Mouse (Mus musculus) liver, embryonic 11.5 days (tissue): ENCODE measurements at regions not wholly inside any gene's neighbourhood (a gene's known extent, or its start where the extent isn't known, plus 50 kb on each side); places are given as distances from the start of the nearest gene placed in this dataset.

Experiments used
- ATAC-seq: fragments of 200-750 bp; cut with Nextera tagmentation; replicated peaks from 2 replicates; pipeline ENCODE4 v1.8.0; 2017; ENCODE audit warnings: moderate number of reproducible peaks, mild to moderate bottlenecking, moderate TSS enrichment, moderate library complexity; ENCODE audit not compliant: low FRiP score
- DNase-seq: peaks from one replicate; pipeline ENCODE4 v3.0.0-alpha.2; 2017; ENCODE audit warnings: low spot score
- H3K27ac ChIP-seq: fragments of 300-500 bp; sonication (generic); 2 replicates; pipeline ENCODE4 v1.5.1; 2014; ENCODE audit warnings: mild to moderate bottlenecking, low read depth, low read length, control low read depth
- H3K27me3 ChIP-seq: fragments of 300-500 bp; sonication (generic); replicated peaks from 2 replicates; pipeline ENCODE4 v1.6.1; 2014; ENCODE audit warnings: low read length, mixed read lengths; ENCODE audit not compliant: control insufficient read depth, insufficient read depth
- H3K36me3 ChIP-seq: fragments of 300-500 bp; sonication (generic); 2 replicates; pipeline ENCODE4 v1.6.1; 2014; ENCODE audit warnings: mild to moderate bottlenecking, low read length, moderate library complexity, mixed read lengths; ENCODE audit not compliant: control insufficient read depth, insufficient read depth
- H3K4me1 ChIP-seq: fragments of 300-500 bp; sonication (generic); replicated peaks from 2 replicates; pipeline ENCODE4 v1.6.1; 2014; ENCODE audit warnings: low read length, mixed read lengths; ENCODE audit not compliant: control insufficient read depth, insufficient read depth
- H3K4me2 ChIP-seq: fragments of 300-500 bp; sonication (generic); 2 replicates; pipeline ENCODE4 v1.6.1; 2014; ENCODE audit warnings: mild to moderate bottlenecking, control low read depth, moderate library complexity
- H3K4me3 ChIP-seq: fragments of 300-500 bp; sonication (generic); 2 replicates; pipeline ENCODE4 v1.5.1; 2014; ENCODE audit warnings: low read depth, low read length, control low read depth
- H3K9ac ChIP-seq: fragments of 300-500 bp; sonication (generic); 2 replicates; pipeline ENCODE4 v1.6.1; 2014; ENCODE audit warnings: low read depth, low read length, control low read depth
- H3K9me3 ChIP-seq: fragments of 300-500 bp; sonication (generic); 2 replicates; pipeline ENCODE4 v1.6.1; 2016; ENCODE audit warnings: low read length, inconsistent platforms, mixed read lengths; ENCODE audit not compliant: control insufficient read depth
- WGBS: fragments of 180-500 bp; shearing (Covaris S2); extraction: QIAGEN DNeasy Blood & Tissue Kit; methylation state at CpG from one replicate; pipeline ENCODE4 v1.1.7; 2014; 5-methylcytosine and 5-hydroxymethylcytosine counted together

- H3K36me3 ChIP-seq: no peaks in the 10 kb centered on the region
- 65% methylated on average over 2 of the region's 2 CpGs for WGBS
- H3K4me1 ChIP-seq: no peaks in the 10 kb centered on the region
- H3K4me2 ChIP-seq: no peak overlapping the region
- no peak overlapping the region for H3K27ac ChIP-seq
- DNase-seq (no peak), ATAC-seq (no peak)
- no peak overlapping the region for H3K9ac ChIP-seq
- no peaks in the 10 kb centered on the region for H3K27me3 ChIP-seq
- no peak overlapping the region for H3K4me3 ChIP-seq
- no peaks in the 10 kb centered on the region for H3K9me3 ChIP-seq
Observed at GRCm38 (mm10) chr9:31659026-31659425, 194.8 kb upstream of the Tmem45b start.

DNA sequence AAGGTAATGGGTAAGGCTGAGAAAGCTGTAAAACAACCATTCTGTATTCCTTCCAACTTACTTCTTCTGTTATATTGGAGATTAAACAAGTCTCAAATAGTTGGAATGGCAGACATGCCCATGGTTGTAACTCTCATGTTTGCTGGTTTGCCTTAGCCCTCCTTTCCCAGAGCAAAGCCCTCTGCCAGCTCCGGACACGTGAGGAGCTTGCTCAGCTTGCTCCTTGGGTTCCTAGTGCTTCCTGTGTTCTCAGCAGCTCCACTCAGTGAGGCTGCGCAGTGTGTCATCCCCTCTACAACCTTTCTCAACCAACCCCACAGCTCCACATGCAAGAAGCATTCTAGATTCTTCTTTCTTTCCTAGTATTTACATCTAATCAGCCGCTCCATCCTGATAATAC, 193.3 kb upstream of the Tmem45b start:
- Histone ChIP-seq H3K36me3 (no peaks in the 10 kb centered on the region), H3K9me3 (no peaks in the 10 kb centered on the region), H3K4me3 (no peak overlapping the region), H3K4me2 (no peak overlapping the region), H3K4me1 (no peaks in the 10 kb centered on the region), H3K27me3 (no peaks in the 10 kb centered on the region), H3K9ac (no peak overlapping the region), H3K27ac (no peak overlapping the region)
- no peak for ATAC-seq
- 84% methylated on average over 4 of the region's 4 CpGs for WGBS
- DNase-seq: no peak

DNA sequence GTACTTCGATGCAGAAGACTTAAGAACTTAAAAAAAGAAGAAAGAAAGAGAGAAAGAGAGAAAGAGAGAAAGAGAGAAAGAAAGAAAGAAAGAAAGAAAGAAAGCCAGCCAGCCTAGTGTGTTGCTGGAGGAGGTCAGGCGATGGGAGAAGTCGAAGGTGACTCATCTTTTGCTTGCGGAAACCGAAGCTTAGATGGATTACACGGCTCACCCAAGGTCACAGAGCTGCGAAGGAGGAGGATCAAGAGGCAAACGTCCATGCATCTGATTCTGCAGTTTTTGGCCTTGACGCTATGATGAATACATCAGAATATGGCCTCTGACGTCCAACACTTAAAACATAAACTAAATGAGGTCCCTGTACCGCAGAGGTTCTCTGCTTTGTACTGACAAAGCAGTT, 192.4 kb upstream of the Tmem45b start:
- Histone ChIP-seq H3K9ac (no peak overlapping the region), H3K4me2 (no peak overlapping the region), H3K36me3 (no peaks in the 10 kb centered on the region), H3K27me3 (no peaks in the 10 kb centered on the region), H3K27ac (no peak overlapping the region), H3K9me3 (no peaks in the 10 kb centered on the region), H3K4me1 (no peaks in the 10 kb centered on the region), H3K4me3 (no peak overlapping the region)
- WGBS: 65% methylated on average over 11 of the region's 11 CpGs
- DNase-seq (no peak), ATAC-seq (no peak)

- no peak for ATAC-seq
- no peak overlapping the region for H3K9ac ChIP-seq
- H3K27me3 ChIP-seq: no peaks in the 10 kb centered on the region
- H3K4me2 ChIP-seq: no peak overlapping the region
- DNase-seq: no peak
- 77% methylated on average over 6 of the region's 6 CpGs for WGBS
- H3K36me3 ChIP-seq: no peaks in the 10 kb centered on the region
- H3K9me3 ChIP-seq: no peaks in the 10 kb centered on the region
- H3K4me1 ChIP-seq: no peaks in the 10 kb centered on the region
- no peak overlapping the region for H3K27ac ChIP-seq
- H3K4me3 ChIP-seq: no peak overlapping the region
Observed at GRCm38 (mm10) chr9:31654747-31655146, 190.5 kb upstream of the Tmem45b start.

GRCm38 (mm10) chr9:31654213-31654612, 190.0 kb upstream of the Tmem45b start:
- H3K27me3 ChIP-seq: no peaks in the 10 kb centered on the region
- ATAC-seq: no peak
- 84% methylated on average over 7 of the region's 7 CpGs for WGBS

GRCm38 (mm10) chr9:31653788-31654187, 189.5 kb upstream of the Tmem45b start:
- 70% methylated on average over 3 of the region's 3 CpGs for WGBS
- H3K9ac ChIP-seq: no peak overlapping the region
- no peak overlapping the region for H3K27ac ChIP-seq
- ATAC-seq (no peak), DNase-seq (no peak)
- no peaks in the 10 kb centered on the region for H3K9me3 ChIP-seq
- no peak overlapping the region for H3K4me2 ChIP-seq
- H3K36me3 ChIP-seq: no peaks in the 10 kb centered on the region
- H3K4me3 ChIP-seq: no peak overlapping the region
- H3K4me1 ChIP-seq: no peaks in the 10 kb centered on the region
- no peaks in the 10 kb centered on the region for H3K27me3 ChIP-seq

More at GRCm38 (mm10) chr9:31654213-31654612, 190.0 kb upstream of the Tmem45b start:
- no peak for DNase-seq
- H3K9ac ChIP-seq: no peak overlapping the region
- no peak overlapping the region for H3K27ac ChIP-seq
- H3K9me3 ChIP-seq: no peaks in the 10 kb centered on the region
- no peaks in the 10 kb centered on the region for H3K36me3 ChIP-seq
- H3K4me3 ChIP-seq: no peak overlapping the region
- H3K4me2 ChIP-seq: no peak overlapping the region
- no peaks in the 10 kb centered on the region for H3K4me1 ChIP-seq

GRCm38 (mm10) chr9:31650362-31651130, 186.3 kb upstream of the Tmem45b start:
- no peak overlapping the region for H3K4me2 ChIP-seq
- H3K4me1 ChIP-seq: no peaks in the 10 kb centered on the region
- no peaks in the 10 kb centered on the region for H3K9me3 ChIP-seq
- no peak overlapping the region for H3K9ac ChIP-seq
- H3K27ac ChIP-seq: no peak overlapping the region
- DNase-seq: no peak
- H3K27me3 ChIP-seq: no peaks in the 10 kb centered on the region
- no peaks in the 10 kb centered on the region for H3K36me3 ChIP-seq
- H3K4me3 ChIP-seq: no peak overlapping the region
- no peak for ATAC-seq
- 79% methylated on average over 10 of the region's 10 CpGs for WGBS

DNA sequence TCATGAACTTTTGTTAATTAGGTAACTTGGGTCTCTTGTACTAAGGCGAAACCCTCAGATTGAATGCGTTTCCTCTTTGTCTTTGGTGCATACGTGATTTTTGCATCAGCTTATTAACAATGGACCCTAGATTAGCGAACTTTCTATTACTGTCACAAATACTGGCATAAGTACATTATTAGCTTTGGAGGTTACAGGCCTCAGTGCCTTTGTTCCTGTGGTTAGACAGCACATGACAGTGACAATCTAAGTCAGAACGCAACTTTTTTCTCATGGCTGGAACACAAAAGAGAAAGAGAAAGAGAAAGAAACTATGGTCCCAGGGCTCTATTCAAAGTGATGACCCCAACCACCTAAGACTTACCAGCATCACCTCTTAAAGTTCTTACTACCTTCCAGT, 184.8 kb upstream of the Tmem45b start:
- WGBS: 87% methylated on average over 5 of the region's 5 CpGs
- Histone ChIP-seq H3K4me1 (no peaks in the 10 kb centered on the region), H3K4me3 (no peak overlapping the region), H3K27ac (no peak overlapping the region), H3K27me3 (no peaks in the 10 kb centered on the region), H3K36me3 (no peaks in the 10 kb centered on the region), H3K9me3 (no peaks in the 10 kb centered on the region), H3K9ac (no peak overlapping the region), H3K4me2 (no peak overlapping the region)
- ATAC-seq (no peak), DNase-seq (no peak)

DNA sequence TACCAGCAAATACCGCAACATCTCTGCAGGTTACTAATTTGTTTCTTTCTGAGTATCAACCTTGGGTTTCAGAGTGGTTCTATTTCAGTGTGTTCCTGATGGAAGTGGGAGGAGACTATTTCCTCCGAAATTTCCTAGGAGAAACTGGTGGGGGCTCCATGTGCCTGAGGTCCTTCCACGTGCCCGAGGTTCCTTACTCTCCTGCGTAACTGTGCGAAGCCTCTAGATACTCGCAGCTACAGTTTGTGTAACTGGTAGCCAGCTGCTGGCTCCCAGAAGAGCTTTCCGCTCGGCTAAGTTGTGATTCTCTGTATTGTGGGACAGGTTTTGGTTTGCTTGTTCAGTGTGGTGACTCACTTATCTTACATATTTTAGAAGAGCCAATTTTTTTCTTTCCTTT, 184.3 kb upstream of the Tmem45b start:
- H3K9me3 ChIP-seq: no peaks in the 10 kb centered on the region
- H3K36me3 ChIP-seq: no peaks in the 10 kb centered on the region
- ATAC-seq: no peak
- no peak overlapping the region for H3K4me2 ChIP-seq
- WGBS: 73% methylated on average over 9 of the region's 9 CpGs
- no peaks in the 10 kb centered on the region for H3K4me1 ChIP-seq
- no peak overlapping the region for H3K4me3 ChIP-seq
- H3K27me3 ChIP-seq: no peaks in the 10 kb centered on the region
- DNase-seq: no peak
- no peak overlapping the region for H3K27ac ChIP-seq
- no peak overlapping the region for H3K9ac ChIP-seq
